Comparison of ENCODE assay signal across 19 mouse cellular contexts in the genomic region with DNA sequence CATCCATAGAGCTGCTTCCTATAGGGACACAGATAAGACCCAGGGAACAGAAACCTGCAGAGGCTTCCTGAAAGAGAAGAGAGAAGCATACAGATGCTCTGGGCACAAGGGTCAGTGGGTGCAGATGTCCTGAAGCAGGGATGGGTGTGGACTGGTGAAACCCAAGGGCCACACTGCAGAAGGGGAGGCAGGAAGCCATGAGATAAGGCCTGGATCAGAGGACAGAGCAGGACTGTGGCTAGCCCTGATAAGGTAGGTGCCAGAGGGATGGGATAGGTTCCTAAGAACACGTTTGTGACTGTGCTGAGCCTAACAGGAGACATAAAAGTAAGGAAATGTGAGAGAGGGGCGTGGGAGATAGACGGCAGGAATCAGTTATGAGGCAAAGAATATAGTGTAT. TPM values are rescaled to one million over a fixed set of nuclear protein-coding genes. Genes with fewer than 3 reads are reported as not detected.
A peak's percentile ranks its signal among the peaks of the same experiment; 100 is the strongest.
DNase-seq lines count a peak whose midpoint lies in the region; ATAC-seq and TF ChIP-seq lines count a peak whose summit lies in the region.
"Had no signal": no experiment of that assay in that cellular context is flagged by ENCODE, and none has a peak within 500 bp of the region (broad histone marks: within the 10 kb centered on the region; RNA-seq: fewer than 3 reads in every experiment).

No protein-coding gene starts in this region.

- no peak overlapping the region for H3K4me2 ChIP-seq in midbrain, postnatal 0 days (ENCODE audit: low read depth, low read length, poor library complexity, severe bottlenecking)
- H3K4me2 ChIP-seq in liver, embryonic 13.5 days = peak overlapping the region; percentile 62
- H3K4me2 ChIP-seq: limb, embryonic 13.5 days had no signal

- 0 out of 2 replicates have a peak overlapping the region, but pooled peaks have one; percentile 17 for H3K27ac ChIP-seq in midbrain, embryonic 10.5 days (replicated peaks)
- no peak overlapping the region for H3K27ac ChIP-seq in midbrain, postnatal 0 days (ENCODE audit: low read depth, low read length)
- H3K27ac ChIP-seq in liver, embryonic 13.5 days = peak overlapping the region; percentile 87
- H3K27ac ChIP-seq: heart, adult 2 months; hindbrain, embryonic 10.5 days; left cerebral cortex, adult 2 months; limb, embryonic 13.5 days had no signal

- no peak overlapping the region for H3K4me3 ChIP-seq in midbrain, embryonic 10.5 days
- no peak overlapping the region for H3K4me3 ChIP-seq in midbrain, postnatal 0 days (ENCODE audit: low read depth, low read length)
- H3K4me3 ChIP-seq in liver, embryonic 13.5 days (replicated peaks) = peak overlapping the region; percentile 24
- H3K4me3 ChIP-seq: heart, adult 2 months; hindbrain, embryonic 10.5 days; left cerebral cortex, adult 2 months; limb, embryonic 13.5 days had no signal

- TF ChIP-seq CTCF in midbrain, postnatal 0 days (IDR thresholded peaks at IDR 0.05) = no peak

- H3K4me1 ChIP-seq in midbrain, embryonic 10.5 days = no peaks in the 10 kb centered on the region
- no peaks in the 10 kb centered on the region for H3K4me1 ChIP-seq in midbrain, postnatal 0 days (ENCODE audit: insufficient read depth, low read length)
- H3K4me1 ChIP-seq in liver, embryonic 13.5 days (replicated peaks) = peaks cover 43% of the 10 kb centered on the region
- H3K4me1 ChIP-seq: hindbrain, embryonic 10.5 days; limb, embryonic 13.5 days had no signal

- H3K36me3 ChIP-seq in midbrain, embryonic 10.5 days = no peaks in the 10 kb centered on the region
- no peaks in the 10 kb centered on the region for H3K36me3 ChIP-seq in midbrain, postnatal 0 days (ENCODE audit: insufficient read depth, low read length)
- no peaks in the 10 kb centered on the region for H3K36me3 ChIP-seq in liver, embryonic 13.5 days
- H3K36me3 ChIP-seq: hindbrain, embryonic 10.5 days; limb, embryonic 13.5 days had no signal

- H3K9ac ChIP-seq in midbrain, postnatal 0 days (replicated peaks; ENCODE audit: low read length, poor library complexity, severe bottlenecking) = no peak overlapping the region
- H3K9ac ChIP-seq in liver, embryonic 13.5 days = peak overlapping the region; percentile 64
- H3K9ac ChIP-seq: forebrain, postnatal 0 days; limb, embryonic 13.5 days had no signal

- H3K9me3 ChIP-seq in midbrain, embryonic 10.5 days (replicated peaks) = no peaks in the 10 kb centered on the region
- H3K9me3 ChIP-seq in midbrain, postnatal 0 days (ENCODE audit: low read length) = no peaks in the 10 kb centered on the region
- no peaks in the 10 kb centered on the region for H3K9me3 ChIP-seq in liver, embryonic 13.5 days (replicated peaks)
- H3K9me3 ChIP-seq: hindbrain, embryonic 10.5 days; limb, embryonic 13.5 days had no signal

- ATAC-seq in midbrain, postnatal 0 days (ENCODE audit: low FRiP score) = no peak
- peak; percentile 91 for ATAC-seq in erythroblast, adult 5-6 weeks (replicated peaks; ENCODE audit: low FRiP score, poor library complexity, severe bottlenecking)
- ATAC-seq in liver, embryonic 13.5 days (ENCODE audit: low read depth) = peak; percentile 100
- ATAC-seq in cerebellum, adult (ENCODE audit: insufficient number of reproducible peaks, low FRiP score, low TSS enrichment) = no peak
- ATAC-seq: CD4-positive, CD25-positive, alpha-beta regulatory T cell, adult 4 months; forebrain, postnatal 0 days had no signal

- WGBS in midbrain, embryonic 10.5 days = 71% methylated on average over 3 of the region's 3 CpGs
- 74% methylated on average over 3 of the region's 3 CpGs for WGBS in midbrain, postnatal 0 days
- 17% methylated on average over 3 of the region's 3 CpGs for WGBS in liver, embryonic 13.5 days (ENCODE audit: insufficient replicate concordance)

- no peak for DNase-seq in midbrain, embryonic 10.5 days (ENCODE audit: low spot score)
- DNase-seq in midbrain, postnatal 0 days (ENCODE audit: low spot score) = no peak
- peak; percentile 73 for DNase-seq in liver, embryonic 13.5 days
- DNase-seq in spleen, postnatal 36 days (ENCODE audit: low spot score in 2 of 2) = peak; percentile 48 to 72
- no peak for DNase-seq in embryo, embryonic 10 days (ENCODE audit: low spot score)
- DNase-seq: adrenal gland, postnatal 25 days; cerebellum, adult 11 months; forebrain, postnatal 0 days; gastrocnemius, postnatal 10 days; heart, adult 2 months; kidney, postnatal 10 days; midbrain, embryonic 14.5 days; thymus, postnatal 36 days had no signal

- no peaks in the 10 kb centered on the region for H3K27me3 ChIP-seq in midbrain, embryonic 10.5 days (ENCODE audit: low read depth, poor library complexity, severe bottlenecking)
- no peaks in the 10 kb centered on the region for H3K27me3 ChIP-seq in midbrain, postnatal 0 days (ENCODE audit: insufficient read depth, low read length)
- H3K27me3 ChIP-seq in liver, embryonic 13.5 days = 0 out of 2 replicates have a peak, but pooled peaks cover 4% of the 10 kb centered on the region
- H3K27me3 ChIP-seq: limb, embryonic 13.5 days had no signal

RNA-seq across cellular contexts. Expression of a gene that starts 17.1 kb away (rescaled TPM):
- polyA plus RNA-seq in midbrain, embryonic 10.5 days (2016; fragmentation: Nextera tagmentation; extraction: Ambion mirVana) = 0.04 and 0.05 TPM in 2 replicates
- total RNA-seq in midbrain, postnatal 0 days (2014; rRNA removed) = 0.14 and 0.22 TPM in 2 replicates
- polyA plus RNA-seq in midbrain, postnatal 0 days (2015; fragmentation: Nextera tagmentation; extraction: Ambion mirVana) = 0.23 and 0.52 TPM in 2 replicates
- total RNA-seq in erythroblast, adult 5-6 weeks (2015; ENCODE audit: low replicate concordance) = 0.96 and 1.5 TPM in 2 replicates
- total RNA-seq in erythroblast, adult 5-6 weeks (2017; ENCODE audit: low replicate concordance) = 0.68 and 2.6 TPM in 2 replicates
- 0.16 and 0.21 TPM in 2 replicates for polyA plus RNA-seq in liver, embryonic 13.5 days (2015; fragmentation: Nextera tagmentation; extraction: Ambion mirVana)
- polyA plus RNA-seq: CD4-positive, CD25-positive, alpha-beta regulatory T cell, adult 4 months; midbrain, embryonic 14.5 days had no signal

RNA-seq across cellular contexts. Expression of a gene that starts 31.9 kb away (rescaled TPM):
- 129 and 131 TPM in 2 replicates for polyA plus RNA-seq in midbrain, embryonic 10.5 days (2016; fragmentation: Nextera tagmentation; extraction: Ambion mirVana)
- 88.6 and 92.6 TPM in 2 replicates for total RNA-seq in midbrain, postnatal 0 days (2014; rRNA removed)
- polyA plus RNA-seq in midbrain, postnatal 0 days (2015; fragmentation: Nextera tagmentation; extraction: Ambion mirVana) = 83.1 and 87.8 TPM in 2 replicates
- 3.7 and 9.4 TPM in 2 replicates for total RNA-seq in erythroblast, adult 5-6 weeks (2015; ENCODE audit: low replicate concordance)
- total RNA-seq in erythroblast, adult 5-6 weeks (2017; ENCODE audit: low replicate concordance) = 12.4 and 15.7 TPM in 2 replicates
- 47.6 and 52.3 TPM in 2 replicates for polyA plus RNA-seq in liver, embryonic 13.5 days (2015; fragmentation: Nextera tagmentation; extraction: Ambion mirVana)

RNA-seq across cellular contexts. Expression of a gene that starts 49.9 kb away (rescaled TPM):
- polyA plus RNA-seq in midbrain, embryonic 10.5 days (2016; fragmentation: Nextera tagmentation; extraction: Ambion mirVana) = 34.4 TPM in 2 replicates
- 32.0 and 34.0 TPM in 2 replicates for total RNA-seq in midbrain, postnatal 0 days (2014; rRNA removed)
- polyA plus RNA-seq in midbrain, postnatal 0 days (2015; fragmentation: Nextera tagmentation; extraction: Ambion mirVana) = 18.4 and 23.1 TPM in 2 replicates
- 9.8 and 10.2 TPM in 2 replicates for total RNA-seq in erythroblast, adult 5-6 weeks (2015; ENCODE audit: low replicate concordance)
- total RNA-seq in erythroblast, adult 5-6 weeks (2017; ENCODE audit: low replicate concordance) = 10.9 and 13.8 TPM in 2 replicates
- 23.6 and 25.1 TPM in 2 replicates for polyA plus RNA-seq in liver, embryonic 13.5 days (2015; fragmentation: Nextera tagmentation; extraction: Ambion mirVana)

Comparison
In these comparisons a context has a peak if more than half of its experiments do, and no peak if none do; other contexts are left out.
1. DNase-seq: peak in liver, embryonic 13.5 days (single experiment) and spleen, postnatal 36 days (2 of 2); none in midbrain, embryonic 10.5 days (single experiment), midbrain, postnatal 0 days (single experiment) and embryo, embryonic 10 days (single experiment).
2. ATAC-seq: peak in erythroblast, adult 5-6 weeks (single experiment) and liver, embryonic 13.5 days (single experiment); none in midbrain, postnatal 0 days (single experiment) and cerebellum, adult (single experiment).